Mouse (Mus musculus): Measurements from ENCODE around the gene Ddx3x.

GRCm38 (mm10) chrX:13231243-13231642 lies 49.5 kb upstream of the Ddx3x start:
- TF ChIP-seq CTCF (IDR thresholded peaks at IDR 0.05; ENCODE audit: low read depth) = no peak
- TF ChIP-seq EP300 (IDR thresholded peaks at IDR 0.05; ENCODE audit: low read depth) = no peak
